Mouse (Mus musculus) forebrain, embryonic 13.5 days (tissue): ENCODE results near the gene Kcnj10. TPM values are rescaled to one million over a fixed set of nuclear protein-coding genes. Genes with fewer than 3 reads are reported as not detected.
A peak's percentile ranks its signal among the peaks of the same experiment; 100 is the strongest.

Source experiments
- ATAC-seq: fragments of 200-750 bp; cut with Nextera tagmentation; 2 replicates; pipeline ENCODE4 v1.8.0; 2017
- H3K27ac ChIP-seq: fragments of 300-500 bp; sonication (generic); 2 replicates; pipeline ENCODE4 v1.5.1; 2015; ENCODE audit warnings: inconsistent platforms, mild to moderate bottlenecking, moderate library complexity
- H3K27me3 ChIP-seq: fragments of 300-500 bp; sonication (generic); 2 replicates; pipeline ENCODE4 v1.6.1; 2015; ENCODE audit warnings: mild to moderate bottlenecking, inconsistent platforms
- H3K36me3 ChIP-seq: fragments of 300-500 bp; sonication (generic); 2 replicates; pipeline ENCODE4 v1.6.1; 2015; ENCODE audit warnings: mild to moderate bottlenecking, inconsistent platforms; ENCODE audit not compliant: poor library complexity, severe bottlenecking
- H3K4me1 ChIP-seq: fragments of 300-500 bp; sonication (generic); 2 replicates; pipeline ENCODE4 v1.6.1; 2015; ENCODE audit warnings: inconsistent platforms
- H3K4me2 ChIP-seq: fragments of 300-500 bp; sonication (generic); 2 replicates; pipeline ENCODE4 v1.6.1; 2015; ENCODE audit warnings: inconsistent platforms, mild to moderate bottlenecking, moderate library complexity
- H3K4me3 ChIP-seq: fragments of 300-500 bp; sonication (generic); 2 replicates; pipeline ENCODE4 v1.5.1; 2015; ENCODE audit warnings: mild to moderate bottlenecking, inconsistent platforms
- H3K9ac ChIP-seq: fragments of 300-500 bp; sonication (generic); 2 replicates; pipeline ENCODE4 v1.6.1; 2015; ENCODE audit warnings: mild to moderate bottlenecking, inconsistent platforms
- H3K9me3 ChIP-seq: fragments of 300-500 bp; sonication (generic); replicated peaks from 2 replicates; pipeline ENCODE4 v1.6.1; 2016; ENCODE audit warnings: inconsistent platforms
- WGBS: fragments of 180-500 bp; shearing (Covaris S2); methylation state at CpG from one replicate; pipeline ENCODE4 v1.1.7; 2015; 5-methylcytosine and 5-hydroxymethylcytosine counted together
- polyA plus RNA-seq: library from polyadenylated mRNA; unstranded; fragments of >200 nt; fragmentation: Nextera tagmentation; extraction: Ambion mirVana; gene quantifications from 2 replicates; pipeline ENCODE4 v1.2.1, GENCODE M21; 2015

Gene Kcnj10
- polyA plus RNA-seq, 1 experiment from 2014 or later, result 1.2 TPM

DNA sequence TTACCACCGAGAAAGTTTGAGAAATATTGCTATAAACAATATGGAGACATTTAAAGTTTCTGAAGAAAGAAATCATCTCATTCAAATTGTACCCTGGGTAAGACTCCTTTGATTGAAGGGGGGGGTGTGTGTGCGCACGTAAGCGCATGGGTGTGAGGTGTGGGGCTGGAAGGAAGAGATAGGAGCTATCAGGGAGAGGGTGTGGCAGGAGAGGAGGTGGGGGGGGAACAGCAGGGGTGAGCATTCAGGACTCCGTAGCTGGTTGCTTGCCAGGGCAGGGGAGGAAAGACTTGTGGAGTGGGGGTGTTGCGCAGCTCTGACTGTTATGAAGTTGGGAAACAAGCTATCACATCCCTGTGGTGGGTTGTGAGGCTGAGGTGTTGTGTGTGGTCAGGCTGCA, 36.6 kb upstream of the Kcnj10 start:
- H3K9me3 ChIP-seq, result no peaks in the 10 kb centered on the region
- H3K9ac ChIP-seq, result no peak overlapping the region
- H3K36me3 ChIP-seq, result no peaks in the 10 kb centered on the region
- 77% methylated on average over 6 of the region's 6 CpGs for WGBS
- H3K4me3 ChIP-seq, result no peak overlapping the region
- ATAC-seq, result no peak
- H3K4me1 ChIP-seq, result peaks cover 44% of the 10 kb centered on the region
- no peak overlapping the region for H3K4me2 ChIP-seq
- no peaks in the 10 kb centered on the region for H3K27me3 ChIP-seq
- H3K27ac ChIP-seq, result no peak overlapping the region

GRCm38 (mm10) chr1:172305153-172305552, 35.9 kb upstream of the Kcnj10 start:
- Histone ChIP-seq H3K9me3 (no peaks in the 10 kb centered on the region), H3K4me3 (no peak overlapping the region), H3K27ac (no peak overlapping the region), H3K27me3 (no peaks in the 10 kb centered on the region), H3K9ac (no peak overlapping the region), H3K36me3 (no peaks in the 10 kb centered on the region), H3K4me1 (peaks cover 50% of the 10 kb centered on the region), H3K4me2 (no peak overlapping the region)
- WGBS, result 94% methylated on average over 2 of the region's 2 CpGs
- no peak for ATAC-seq

DNA sequence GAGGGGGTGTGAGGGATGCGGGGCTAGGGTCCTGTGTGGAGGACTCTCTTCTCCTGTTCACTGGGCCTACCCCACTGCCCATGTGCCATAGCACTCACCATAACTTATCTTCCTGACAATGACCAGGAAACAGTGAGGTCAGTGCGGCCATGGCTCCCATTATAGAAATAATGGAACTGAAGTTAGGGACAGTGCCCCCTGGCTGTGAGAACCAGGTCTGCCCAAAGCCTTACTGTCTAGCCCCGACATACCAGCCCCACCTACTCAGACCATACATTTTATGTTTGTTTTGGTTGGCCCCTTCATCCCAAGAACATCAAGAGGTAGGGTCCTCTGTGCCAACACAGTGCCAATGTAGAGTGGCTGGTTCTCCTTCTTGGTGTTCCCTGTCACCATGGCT, 35.4 kb upstream of the Kcnj10 start:
- ATAC-seq, result no peak
- Histone ChIP-seq H3K9me3 (no peaks in the 10 kb centered on the region), H3K4me1 (peaks cover 51% of the 10 kb centered on the region), H3K9ac (no peak overlapping the region), H3K27me3 (no peaks in the 10 kb centered on the region), H3K4me3 (no peak overlapping the region), H3K4me2 (no peak overlapping the region), H3K36me3 (no peaks in the 10 kb centered on the region), H3K27ac (no peak overlapping the region)
- WGBS, result 78% methylated on average over 3 of the region's 3 CpGs

- Histone ChIP-seq H3K27ac (no peak overlapping the region), H3K9ac (no peak overlapping the region), H3K9me3 (no peaks in the 10 kb centered on the region), H3K4me1 (peaks cover 49% of the 10 kb centered on the region), H3K4me2 (no peak overlapping the region), H3K27me3 (no peaks in the 10 kb centered on the region), H3K4me3 (no peak overlapping the region), H3K36me3 (no peaks in the 10 kb centered on the region)
- 96% methylated on average over 4 of the region's 4 CpGs for WGBS
- no peak for ATAC-seq
These were observed 34.8 kb upstream of the Kcnj10 start for GRCm38 (mm10) chr1:172306196-172306595.

GRCm38 (mm10) chr1:172306885-172307284, 34.1 kb upstream of the Kcnj10 start:
- Histone ChIP-seq H3K4me3 (no peak overlapping the region), H3K4me2 (no peak overlapping the region), H3K27ac (no peak overlapping the region; the same call in 1 of the 2 replicates), H3K4me1 (peaks cover 50% of the 10 kb centered on the region), H3K9me3 (no peaks in the 10 kb centered on the region), H3K9ac (no peak overlapping the region), H3K27me3 (no peaks in the 10 kb centered on the region), H3K36me3 (no peaks in the 10 kb centered on the region)
- WGBS, result 67% methylated on average over 6 of the region's 6 CpGs
- no peak for ATAC-seq

GRCm38 (mm10) chr1:172307936-172308335, 33.1 kb upstream of the Kcnj10 start:
- H3K9me3 ChIP-seq, result no peaks in the 10 kb centered on the region
- WGBS, result 43% methylated on average over 10 of the region's 10 CpGs
- H3K36me3 ChIP-seq, result no peaks in the 10 kb centered on the region
- H3K9ac ChIP-seq, result peak overlapping the region; percentile 30; the same call in 1 of the 2 replicates
- H3K4me3 ChIP-seq, result no peak overlapping the region
- no peak for ATAC-seq
- H3K27ac ChIP-seq, result peak overlapping the region; percentile 61
- no peak overlapping the region for H3K4me2 ChIP-seq
- H3K4me1 ChIP-seq, result peaks cover 52% of the 10 kb centered on the region
- no peaks in the 10 kb centered on the region for H3K27me3 ChIP-seq

- Histone ChIP-seq H3K4me2 (no peak overlapping the region), H3K4me3 (no peak overlapping the region), H3K27ac (peak overlapping the region; percentile 61), H3K36me3 (no peaks in the 10 kb centered on the region), H3K9ac (no peak overlapping the region), H3K27me3 (no peaks in the 10 kb centered on the region), H3K4me1 (peaks cover 54% of the 10 kb centered on the region), H3K9me3 (no peaks in the 10 kb centered on the region)
- 86% methylated on average over 1 of the region's 1 CpGs for WGBS
- no peak for ATAC-seq
These were observed 32.6 kb upstream of the Kcnj10 start for GRCm38 (mm10) chr1:172308409-172308808.

GRCm38 (mm10) chr1:172309699-172310398, 31.2 kb upstream of the Kcnj10 start:
- Histone ChIP-seq H3K9ac (peak overlapping the region; percentile 53), H3K4me3 (peak overlapping the region; percentile 25), H3K27me3 (no peaks in the 10 kb centered on the region), H3K9me3 (no peaks in the 10 kb centered on the region), H3K4me1 (peaks cover 68% of the 10 kb centered on the region), H3K27ac (peak overlapping the region; percentile 82), H3K36me3 (no peaks in the 10 kb centered on the region), H3K4me2 (peak overlapping the region; percentile 58)
- peak; percentile 73 for ATAC-seq
- WGBS, result 2% methylated on average over 14 of the region's 14 CpGs

- Histone ChIP-seq H3K9me3 (no peaks in the 10 kb centered on the region), H3K36me3 (peaks cover 8% of the 10 kb centered on the region), H3K4me3 (peak overlapping the region; percentile 68), H3K4me2 (peak overlapping the region; percentile 83), H3K27ac (peak overlapping the region; percentile 94), H3K9ac (peak overlapping the region; percentile 87), H3K27me3 (no peaks in the 10 kb centered on the region), H3K4me1 (peaks cover 84% of the 10 kb centered on the region)
- ATAC-seq, result no peak; the same call in 1 of the 2 replicates
- WGBS, result 11% methylated on average over 23 of the region's 23 CpGs
These were observed 29.6 kb upstream of the Kcnj10 start for GRCm38 (mm10) chr1:172311248-172311906.

GRCm38 (mm10) chr1:172311921-172312767, 28.9 kb upstream of the Kcnj10 start:
- H3K27ac ChIP-seq, result peak overlapping the region; percentile 94
- H3K4me2 ChIP-seq, result peak overlapping the region; percentile 83
- H3K9ac ChIP-seq, result peak overlapping the region; percentile 87
- no peaks in the 10 kb centered on the region for H3K9me3 ChIP-seq
- H3K4me1 ChIP-seq, result peaks cover 88% of the 10 kb centered on the region
- ATAC-seq, result peak; percentile 65
- WGBS, result under 1% methylated on average over 32 of the region's 55 CpGs
- H3K4me3 ChIP-seq, result peak overlapping the region; percentile 68
- no peaks in the 10 kb centered on the region for H3K27me3 ChIP-seq
- H3K36me3 ChIP-seq, result peaks cover 15% of the 10 kb centered on the region

- Histone ChIP-seq H3K9me3 (no peaks in the 10 kb centered on the region), H3K4me3 (peak overlapping the region; percentile 68), H3K27me3 (no peaks in the 10 kb centered on the region), H3K9ac (peak overlapping the region; percentile 87), H3K4me2 (peak overlapping the region; percentile 83), H3K4me1 (peaks cover 91% of the 10 kb centered on the region), H3K36me3 (peaks cover 23% of the 10 kb centered on the region), H3K27ac (peak overlapping the region; percentile 94)
- 7% methylated on average over 16 of the region's 16 CpGs for WGBS
- ATAC-seq, result no peak
These were observed 28.0 kb upstream of the Kcnj10 start for GRCm38 (mm10) chr1:172312768-172313561.
